Mouse (Mus musculus): ENCODE results near the gene Ano9. TPM values are rescaled to one million over a fixed set of nuclear protein-coding genes. Genes with fewer than 3 reads are reported as not detected.

The Ano9 gene
- total and polyA plus RNA-seq, 2 experiments: 0.13 TPM; not detected in 1

- no peak overlapping the region for H3K9ac ChIP-seq (ENCODE audit: low read depth, low read length)
- H3K36me3 ChIP-seq (ENCODE audit: control insufficient read depth, insufficient read depth, low read length): no peaks in the 10 kb centered on the region
Observed at GRCm38 (mm10) chr7:141146043-141146595, 28.5 kb upstream of the Ano9 start.

GRCm38 (mm10) chr7:141145403-141145802, 27.8 kb upstream of the Ano9 start:
- H3K4me3 ChIP-seq (ENCODE audit: insufficient read depth, low read depth, low read length): no peak overlapping the region
- H3K36me3 ChIP-seq (ENCODE audit: control insufficient read depth, insufficient read depth, low read length): no peaks in the 10 kb centered on the region
- H3K4me1 ChIP-seq (ENCODE audit: control insufficient read depth, insufficient read depth, low read length): no peaks in the 10 kb centered on the region
- 73% methylated on average over 1 of the region's 1 CpGs for WGBS
- H3K27ac ChIP-seq (replicated peaks; ENCODE audit: insufficient read depth, low read depth, low read length): no peak overlapping the region
- H3K9ac ChIP-seq (ENCODE audit: low read depth, low read length): no peak overlapping the region
- TF ChIP-seq POLR2A (IDR thresholded peaks at IDR 0.05; ENCODE audit: extremely low read depth, insufficient read depth, low read length) (no peak), CTCF (IDR thresholded peaks at IDR 0.05; ENCODE audit: low read depth, low read length) (no peak)
- no peaks in the 10 kb centered on the region for H3K79me2 ChIP-seq (ENCODE audit: control insufficient read depth, insufficient read depth, low read length)
- no peaks in the 10 kb centered on the region for H3K27me3 ChIP-seq (ENCODE audit: control insufficient read depth, insufficient read depth, low read length)
- no peak for DNase-seq (ENCODE audit: extremely low read depth, low read depth, low spot score)

More at GRCm38 (mm10) chr7:141146043-141146595, 28.5 kb upstream of the Ano9 start:
- TF ChIP-seq POLR2A (IDR thresholded peaks at IDR 0.05; ENCODE audit: extremely low read depth, insufficient read depth, low read length) (no peak), CTCF (IDR thresholded peaks at IDR 0.05; ENCODE audit: low read depth, low read length) (no peak)
- Histone ChIP-seq H3K4me3 (ENCODE audit: insufficient read depth, low read depth, low read length) (no peak overlapping the region), H3K79me2 (ENCODE audit: control insufficient read depth, insufficient read depth, low read length) (no peaks in the 10 kb centered on the region), H3K4me1 (ENCODE audit: control insufficient read depth, insufficient read depth, low read length) (no peaks in the 10 kb centered on the region), H3K27ac (replicated peaks; ENCODE audit: insufficient read depth, low read depth, low read length) (no peak overlapping the region), H3K27me3 (ENCODE audit: control insufficient read depth, insufficient read depth, low read length) (no peaks in the 10 kb centered on the region)
- DNase-seq (ENCODE audit: extremely low read depth, low read depth, low spot score): no peak
- WGBS: 95% methylated on average over 12 of the region's 12 CpGs

- Histone ChIP-seq H3K36me3 (ENCODE audit: control insufficient read depth, insufficient read depth, low read length) (no peaks in the 10 kb centered on the region), H3K79me2 (ENCODE audit: control insufficient read depth, insufficient read depth, low read length) (no peaks in the 10 kb centered on the region), H3K27me3 (ENCODE audit: control insufficient read depth, insufficient read depth, low read length) (no peaks in the 10 kb centered on the region), H3K4me3 (ENCODE audit: insufficient read depth, low read depth, low read length) (no peak overlapping the region), H3K9ac (ENCODE audit: low read depth, low read length) (no peak overlapping the region), H3K27ac (replicated peaks; ENCODE audit: insufficient read depth, low read depth, low read length) (no peak overlapping the region), H3K4me1 (ENCODE audit: control insufficient read depth, insufficient read depth, low read length) (no peaks in the 10 kb centered on the region)
- TF ChIP-seq CTCF (IDR thresholded peaks at IDR 0.05; ENCODE audit: low read depth, low read length) (no peak), POLR2A (IDR thresholded peaks at IDR 0.05; ENCODE audit: extremely low read depth, insufficient read depth, low read length) (no peak)
- WGBS: 90% methylated on average over 3 of the region's 3 CpGs
- DNase-seq (ENCODE audit: extremely low read depth, low read depth, low spot score): no peak
Observed at GRCm38 (mm10) chr7:141144650-141145049, 27.0 kb upstream of the Ano9 start.

GRCm38 (mm10) chr7:141143861-141144260, 26.3 kb upstream of the Ano9 start:
- no peak for DNase-seq (ENCODE audit: extremely low read depth, low read depth, low spot score)
- Histone ChIP-seq H3K27me3 (ENCODE audit: control insufficient read depth, insufficient read depth, low read length) (no peaks in the 10 kb centered on the region), H3K79me2 (ENCODE audit: control insufficient read depth, insufficient read depth, low read length) (no peaks in the 10 kb centered on the region), H3K4me1 (ENCODE audit: control insufficient read depth, insufficient read depth, low read length) (no peaks in the 10 kb centered on the region), H3K27ac (replicated peaks; ENCODE audit: insufficient read depth, low read depth, low read length) (no peak overlapping the region), H3K9ac (ENCODE audit: low read depth, low read length) (no peak overlapping the region), H3K4me3 (ENCODE audit: insufficient read depth, low read depth, low read length) (no peak overlapping the region), H3K36me3 (ENCODE audit: control insufficient read depth, insufficient read depth, low read length) (no peaks in the 10 kb centered on the region)
- WGBS: 84% methylated on average over 2 of the region's 2 CpGs
- no peak for TF ChIP-seq POLR2A (IDR thresholded peaks at IDR 0.05; ENCODE audit: extremely low read depth, insufficient read depth, low read length)
- no peak for TF ChIP-seq CTCF (IDR thresholded peaks at IDR 0.05; ENCODE audit: low read depth, low read length)

GRCm38 (mm10) chr7:141143112-141143511, 25.5 kb upstream of the Ano9 start:
- H3K9ac ChIP-seq (ENCODE audit: low read depth, low read length): no peak overlapping the region
- no peak for DNase-seq (ENCODE audit: extremely low read depth, low read depth, low spot score)
- no peaks in the 10 kb centered on the region for H3K27me3 ChIP-seq (ENCODE audit: control insufficient read depth, insufficient read depth, low read length)
- no peaks in the 10 kb centered on the region for H3K79me2 ChIP-seq (ENCODE audit: control insufficient read depth, insufficient read depth, low read length)
- H3K4me3 ChIP-seq (ENCODE audit: insufficient read depth, low read depth, low read length): no peak overlapping the region
- peaks cover 4% of the 10 kb centered on the region; the same call in 1 of the 2 replicates for H3K36me3 ChIP-seq (ENCODE audit: control insufficient read depth, insufficient read depth, low read length)
- H3K27ac ChIP-seq (replicated peaks; ENCODE audit: insufficient read depth, low read depth, low read length): no peak overlapping the region
- no peaks in the 10 kb centered on the region for H3K4me1 ChIP-seq (ENCODE audit: control insufficient read depth, insufficient read depth, low read length)
- peak; percentile 73 for TF ChIP-seq CTCF (IDR thresholded peaks at IDR 0.05; ENCODE audit: low read depth, low read length)
- no peak for TF ChIP-seq POLR2A (IDR thresholded peaks at IDR 0.05; ENCODE audit: extremely low read depth, insufficient read depth, low read length)
- 70% methylated on average over 5 of the region's 5 CpGs for whole genome bisulfite sequencing

GRCm38 (mm10) chr7:141141326-141141725, 23.7 kb upstream of the Ano9 start:
- no peak for DNase-seq (ENCODE audit: extremely low read depth, low read depth, low spot score)
- H3K27me3 ChIP-seq (ENCODE audit: control insufficient read depth, insufficient read depth, low read length): no peaks in the 10 kb centered on the region
- no peak overlapping the region for H3K4me3 ChIP-seq (ENCODE audit: insufficient read depth, low read depth, low read length)
- no peaks in the 10 kb centered on the region for H3K79me2 ChIP-seq (ENCODE audit: control insufficient read depth, insufficient read depth, low read length)
- H3K36me3 ChIP-seq (ENCODE audit: control insufficient read depth, insufficient read depth, low read length): peaks cover 12% of the 10 kb centered on the region; the same call in 1 of the 2 replicates
- H3K27ac ChIP-seq (replicated peaks; ENCODE audit: insufficient read depth, low read depth, low read length): no peak overlapping the region
- no peaks in the 10 kb centered on the region for H3K4me1 ChIP-seq (ENCODE audit: control insufficient read depth, insufficient read depth, low read length)
- WGBS: 81% methylated on average over 4 of the region's 4 CpGs
- no peak overlapping the region for H3K9ac ChIP-seq (ENCODE audit: low read depth, low read length)
- TF ChIP-seq POLR2A (IDR thresholded peaks at IDR 0.05; ENCODE audit: extremely low read depth, insufficient read depth, low read length) (no peak), CTCF (IDR thresholded peaks at IDR 0.05; ENCODE audit: low read depth, low read length) (no peak)

All from liver, adult 2 months (tissue).